Mouse (Mus musculus): ENCODE results near the gene Uso1.
"Not testable (repeated sequence)": the region's sequence is repeated elsewhere in the genome, so short reads cannot be mapped to it uniquely, and the experiment has no call there.

The Uso1 gene

GRCm38 (mm10) chr5:92127751-92128150 is 10.0 kb upstream of the Uso1 start:
- DNase-seq (ENCODE audit: low read depth) = no peak

- DNase-seq (ENCODE audit: low read depth) = peak; percentile 57
Observed at GRCm38 (mm10) chr5:92128570-92128969, 9.2 kb upstream of the Uso1 start.

DNA sequence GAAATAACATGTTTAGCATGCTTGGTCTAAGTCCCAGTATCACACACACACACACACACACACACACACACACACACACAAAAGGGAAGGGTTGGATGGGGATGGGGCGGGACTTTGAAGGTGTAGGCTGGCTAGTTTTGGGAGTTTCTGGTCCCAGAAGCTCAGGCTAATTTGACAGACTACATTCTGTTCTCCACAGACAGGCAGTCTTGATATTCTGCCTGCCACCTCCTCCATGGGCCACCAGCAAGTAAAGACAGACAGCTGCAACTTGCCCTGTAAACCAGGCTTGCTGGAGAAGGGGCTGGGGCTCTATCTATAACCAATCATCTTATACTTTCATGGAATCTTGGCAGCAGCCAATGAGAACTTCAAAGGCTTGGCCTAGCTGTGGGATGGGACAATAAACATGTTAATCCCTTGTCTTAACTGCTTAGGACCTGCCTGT is 8.4 kb upstream of the Uso1 start:
- no peak for DNase-seq (ENCODE audit: low read depth)

DNA sequence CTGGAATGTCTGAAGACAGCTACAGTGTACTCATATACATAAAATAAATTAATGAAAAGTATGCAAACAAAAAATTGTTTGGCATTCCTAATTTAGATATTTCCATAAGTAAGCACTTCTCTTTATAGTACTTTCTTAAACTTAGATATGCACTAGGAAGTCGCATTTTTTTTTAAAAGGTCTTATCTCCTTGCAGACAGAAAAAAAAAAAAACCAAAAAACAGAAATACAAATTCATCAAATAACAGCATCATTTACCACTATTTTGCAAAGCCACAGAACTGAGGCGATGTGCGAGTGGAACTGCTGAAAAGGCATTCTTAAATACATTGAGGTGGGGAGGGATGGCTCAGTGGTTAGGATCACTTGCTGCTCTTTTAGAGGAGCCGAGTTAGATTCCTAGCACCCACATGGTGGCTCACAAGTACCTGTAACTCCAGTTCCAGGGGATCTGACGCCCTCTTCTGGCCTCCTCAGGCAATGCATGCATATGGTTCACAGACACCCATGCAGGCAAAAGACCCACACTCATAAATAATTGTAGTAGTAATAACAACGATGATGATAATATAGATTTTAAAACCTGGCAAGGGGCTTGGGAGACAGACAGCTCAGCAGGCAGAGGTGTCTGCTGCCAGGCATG is 7.6 kb upstream of the Uso1 start:
- no peak for DNase-seq (ENCODE audit: low read depth)

DNA sequence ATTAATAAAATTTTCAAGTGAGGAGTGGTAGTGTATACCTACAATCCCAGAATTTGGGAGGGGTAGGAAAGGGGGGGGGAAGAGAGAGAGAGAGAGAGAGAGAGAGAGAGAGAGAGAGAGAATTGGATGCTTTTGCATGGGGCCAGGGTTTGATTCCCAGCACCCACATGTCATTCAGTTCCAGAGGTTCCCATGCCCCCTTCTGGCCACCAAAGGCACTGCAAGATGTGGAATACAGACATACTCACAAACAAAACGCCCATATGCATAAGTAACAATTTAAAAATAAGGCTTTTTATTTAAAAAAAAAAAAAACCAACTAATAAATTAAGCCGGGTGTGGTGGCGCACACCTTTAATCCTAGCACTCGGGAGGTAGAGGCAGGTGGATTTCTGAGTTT is 5.6 kb upstream of the Uso1 start:
- DNase-seq (ENCODE audit: low read depth) = no peak

DNA sequence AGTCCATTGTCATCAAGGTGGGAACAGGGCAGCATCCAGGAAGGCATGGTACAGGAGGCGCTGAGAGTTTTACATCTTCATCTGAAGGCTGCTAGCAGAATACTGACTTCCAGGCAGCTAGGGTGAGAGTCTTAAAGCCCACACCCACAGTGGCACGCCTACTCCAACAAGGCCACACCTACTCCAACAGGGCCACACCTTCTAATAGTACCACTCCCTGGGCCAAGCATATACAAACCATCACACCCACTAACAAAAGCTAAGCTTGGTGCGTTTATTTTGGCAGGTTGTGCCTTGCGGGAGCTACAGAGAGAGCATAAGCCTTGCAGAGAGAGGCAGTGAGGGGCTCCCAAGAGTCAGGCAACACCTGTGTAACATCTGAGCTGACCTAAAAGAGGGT is 4.7 kb upstream of the Uso1 start:
- DNase-seq (ENCODE audit: low read depth) = not testable (repeated sequence)

DNA sequence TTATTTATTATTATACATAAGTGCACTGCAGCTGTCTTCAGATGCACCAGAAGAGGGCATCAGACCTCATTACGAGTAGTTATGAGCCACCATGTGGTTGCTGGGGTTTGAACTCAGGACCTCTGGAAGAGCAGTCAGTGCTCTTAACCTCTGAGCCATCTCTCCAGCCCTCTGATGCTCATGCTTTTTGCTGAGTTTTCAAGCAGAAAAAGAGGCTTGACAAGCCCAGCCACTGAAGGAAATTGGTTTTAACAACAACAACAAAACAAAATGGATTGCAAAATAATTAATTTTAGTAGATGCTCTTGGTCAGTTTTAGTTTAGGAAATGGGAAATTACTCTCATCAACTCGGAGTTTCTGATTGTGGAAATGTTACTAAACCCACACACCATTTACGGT is 2.8 kb upstream of the Uso1 start:
- DNase-seq (ENCODE audit: low read depth) = no peak

GRCm38 (mm10) chr5:92136536-92137238 is 1.1 kb upstream of the Uso1 start:
- no peak for DNase-seq (ENCODE audit: low read depth)

- DNase-seq (ENCODE audit: low read depth) = no peak
Observed at GRCm38 (mm10) chr5:92138093-92138621, 419 bp downstream of the Uso1 start.

DNA sequence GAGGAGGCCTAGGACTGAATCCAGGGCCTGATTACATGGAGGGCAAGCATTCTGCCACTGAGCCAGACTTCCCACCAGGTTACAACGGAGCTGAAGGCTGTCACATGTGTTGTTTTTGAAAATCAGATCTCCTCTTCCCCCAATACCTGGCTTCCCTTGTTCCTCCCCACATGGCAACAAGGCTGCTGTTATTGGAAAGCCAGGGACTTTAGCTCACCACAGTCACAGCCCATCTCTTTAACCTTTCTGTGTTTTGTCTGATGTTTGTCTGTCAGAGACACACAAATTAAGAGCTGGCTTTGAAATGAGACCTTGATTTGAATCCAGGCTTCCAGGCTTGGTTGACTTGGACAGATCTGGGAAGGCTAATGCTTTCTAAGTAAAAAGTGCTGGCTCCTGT is 1.5 kb downstream of the Uso1 start:
- DNase-seq (ENCODE audit: low read depth) = no peak

DNA sequence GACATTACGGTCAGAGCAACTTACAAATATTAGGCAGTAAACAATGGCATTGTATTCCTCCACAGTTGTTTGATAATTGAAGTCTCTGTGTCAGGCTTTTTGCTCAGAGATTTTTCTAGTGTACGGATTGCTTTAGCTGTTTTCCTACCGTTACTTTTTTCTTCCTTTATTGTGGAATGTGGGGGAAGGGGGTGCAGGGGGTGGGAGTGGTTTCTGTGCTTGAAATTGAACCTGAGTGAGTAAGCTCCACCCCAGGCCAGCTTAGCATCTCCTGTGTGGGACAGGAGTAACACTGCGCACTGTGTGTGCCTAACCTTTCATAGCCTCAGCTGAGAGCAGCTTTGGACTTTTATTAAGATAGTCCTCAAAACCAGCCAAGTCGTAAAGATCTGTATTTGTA is 4.0 kb downstream of the Uso1 start:
- no peak for DNase-seq (ENCODE audit: low read depth)

- DNase-seq (ENCODE audit: low read depth) = no peak
Observed at GRCm38 (mm10) chr5:92142481-92142880, 4.7 kb downstream of the Uso1 start.

DNA sequence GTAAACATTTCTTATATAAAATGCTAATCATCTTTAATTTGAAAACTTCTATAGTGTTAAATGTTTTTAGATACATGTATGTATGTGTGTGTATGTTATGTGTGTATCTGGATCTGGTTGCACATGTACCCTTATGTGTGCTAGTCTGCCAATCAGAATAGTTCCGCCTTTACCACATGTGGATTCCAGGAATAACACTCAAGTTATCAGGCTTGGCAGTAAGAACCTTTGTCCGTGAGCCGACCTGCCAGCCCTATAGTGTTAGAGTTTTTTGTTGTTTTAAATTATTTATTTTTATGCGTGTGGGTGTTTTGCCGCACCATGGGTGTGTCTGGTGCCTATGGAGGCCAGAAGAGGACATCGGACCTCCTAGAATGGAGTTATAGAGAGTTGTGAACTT is 5.9 kb downstream of the Uso1 start:
- no peak for DNase-seq (ENCODE audit: low read depth)

DNA sequence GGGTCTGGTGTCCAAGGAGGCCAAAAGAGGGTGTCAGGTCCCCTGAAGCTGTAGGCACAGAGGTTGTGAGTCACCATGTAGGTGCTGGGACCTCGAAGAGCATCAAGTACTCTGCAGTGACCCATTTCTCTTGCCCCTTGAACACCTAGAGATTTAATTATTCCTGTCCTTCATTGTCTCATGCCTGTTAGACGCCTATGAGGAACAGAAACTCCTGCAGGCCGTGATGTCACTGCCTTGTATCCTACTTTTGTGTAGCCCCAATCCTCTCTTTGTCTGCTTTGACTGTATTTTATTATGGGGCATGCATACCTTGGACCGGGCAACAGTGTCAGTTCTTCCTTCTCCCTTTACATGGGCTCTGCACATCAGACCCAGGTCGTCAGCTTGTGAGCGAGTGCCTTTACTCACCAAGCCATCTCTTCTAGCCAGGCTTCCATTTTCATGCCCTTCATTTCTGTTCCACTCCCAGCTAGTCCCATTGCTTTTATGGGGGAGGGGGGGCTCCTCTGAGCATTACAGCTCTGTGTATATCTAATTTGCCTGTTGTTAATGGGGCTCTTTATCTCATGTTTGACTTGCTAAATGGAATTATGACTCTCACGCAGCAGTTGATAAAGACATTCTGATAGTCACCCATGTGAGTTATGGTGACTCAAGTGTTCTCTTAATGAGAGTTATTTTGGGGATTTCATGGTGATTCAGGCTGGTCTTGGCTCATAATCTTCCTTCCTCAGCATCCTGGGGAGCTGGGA is 7.4 kb downstream of the Uso1 start:
- DNase-seq (ENCODE audit: low read depth) = no peak

- DNase-seq (ENCODE audit: low read depth) = no peak
Observed at GRCm38 (mm10) chr5:92148248-92148647, 10.5 kb downstream of the Uso1 start.

- DNase-seq (ENCODE audit: low read depth) = no peak
Observed at GRCm38 (mm10) chr5:92149330-92149982, 11.7 kb downstream of the Uso1 start.

GRCm38 (mm10) chr5:92154861-92155260 is 17.1 kb downstream of the Uso1 start:
- DNase-seq (ENCODE audit: low read depth) = no peak

DNA sequence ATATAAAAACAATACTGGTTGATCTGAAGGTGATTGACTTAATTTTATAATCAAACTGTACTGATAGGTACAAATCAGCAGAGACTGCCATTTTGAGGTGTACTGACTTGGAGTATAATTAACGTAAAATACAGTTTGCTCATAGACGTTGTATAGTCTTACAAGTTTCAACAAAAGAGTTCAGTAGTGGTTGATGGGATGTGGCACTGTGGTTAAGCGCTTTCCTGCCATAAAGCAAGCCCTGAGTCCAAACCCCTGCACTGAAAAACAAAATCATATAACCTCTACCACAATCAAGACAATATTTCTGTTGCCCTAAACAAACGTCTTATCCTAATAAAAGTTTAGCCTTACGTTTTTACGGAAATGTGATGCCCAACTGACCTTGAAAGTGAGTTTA is 28.2 kb downstream of the Uso1 start:
- DNase-seq (ENCODE audit: low read depth) = no peak

GRCm38 (mm10) chr5:92183071-92183830 is 45.5 kb downstream of the Uso1 start:
- no peak for DNase-seq (ENCODE audit: low read depth)

GRCm38 (mm10) chr5:92188881-92189483 is 51.2 kb downstream of the Uso1 start:
- DNase-seq (ENCODE audit: low read depth) = no peak

DNA sequence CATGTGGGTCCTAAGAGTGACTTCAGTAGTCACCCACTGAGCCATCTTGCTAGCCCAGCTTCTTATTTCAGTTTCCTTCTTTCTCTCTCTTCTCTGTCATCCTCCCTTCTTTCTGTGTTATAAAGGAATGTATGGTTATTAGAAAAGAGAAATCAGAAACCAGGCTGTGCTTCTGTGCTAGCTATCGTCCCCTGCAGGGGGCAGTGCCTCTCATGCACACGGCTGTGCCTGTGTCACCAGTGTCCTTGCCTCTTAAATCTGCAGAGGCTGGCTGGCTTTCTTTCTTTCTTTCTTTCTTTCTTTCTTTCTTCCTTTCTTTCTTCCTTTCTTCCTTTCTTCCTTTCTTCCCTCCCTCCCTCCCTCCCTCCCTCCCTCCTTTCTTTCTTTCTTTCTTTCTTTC is 58.0 kb downstream of the Uso1 start:
- DNase-seq (ENCODE audit: low read depth) = not testable (repeated sequence)

All from fibroblast of lung, adult 2 months (primary cell).